In genomic region chr9:44919606-44920005, GRCm38 (mm10) we compare ENCODE assay signal across 8 mouse cellular contexts. TPM values are rescaled to one million over a fixed set of nuclear protein-coding genes. Genes with fewer than 3 reads are reported as not detected.
A peak's percentile ranks its signal among the peaks of the same experiment; 100 is the strongest.
DNase-seq lines count a peak whose midpoint lies in the region; ATAC-seq and TF ChIP-seq lines count a peak whose summit lies in the region.
"Had no signal": no experiment of that assay in that cellular context is flagged by ENCODE, and none has a peak within 500 bp of the region (broad histone marks: within the 10 kb centered on the region; RNA-seq: fewer than 3 reads in every experiment).

No protein-coding gene starts in this region.

- no peaks in the 10 kb centered on the region for H3K9me3 ChIP-seq in lung, postnatal 0 days (ENCODE audit: low read length)
- H3K9me3 ChIP-seq in embryonic facial prominence, embryonic 15.5 days (replicated peaks): no peaks in the 10 kb centered on the region
- no peaks in the 10 kb centered on the region for H3K9me3 ChIP-seq in limb, embryonic 12.5 days
- no peaks in the 10 kb centered on the region for H3K9me3 ChIP-seq in stomach, embryonic 14.5 days (ENCODE audit: control insufficient read depth, low read depth, low read length)

- H3K9ac ChIP-seq in lung, postnatal 0 days (replicated peaks; ENCODE audit: low read depth): peak overlapping the region; percentile 92
- peak overlapping the region; percentile 91; the same call in 1 of the 2 replicates for H3K9ac ChIP-seq in embryonic facial prominence, embryonic 15.5 days
- peak overlapping the region; percentile 95 for H3K9ac ChIP-seq in limb, embryonic 12.5 days (replicated peaks)
- H3K9ac ChIP-seq in stomach, embryonic 14.5 days (replicated peaks; ENCODE audit: low read depth, low read length): peak overlapping the region; percentile 92

- DNase-seq in lung, postnatal 0 days (ENCODE audit: low spot score): no peak
- no peak for DNase-seq in lung, postnatal 4 days
- DNase-seq in left cerebral cortex, postnatal 25 days (ENCODE audit: low spot score in 2 of 2): no peak
- no peak for DNase-seq in spleen, adult 12 weeks (ENCODE audit: low spot score)
- DNase-seq: cerebellum, adult 18-20 months had no signal

- 30% methylated on average over 2 of the region's 2 CpGs for WGBS in lung, postnatal 0 days
- WGBS in embryonic facial prominence, embryonic 15.5 days: 34% methylated on average over 2 of the region's 2 CpGs
- WGBS in limb, embryonic 12.5 days: 36% methylated on average over 2 of the region's 2 CpGs
- WGBS in stomach, embryonic 14.5 days: 38% methylated on average over 2 of the region's 2 CpGs

- ATAC-seq in lung, postnatal 0 days: no peak
- no peak for ATAC-seq in embryonic facial prominence, embryonic 15.5 days (ENCODE audit: insufficient number of reproducible peaks, low FRiP score, low TSS enrichment, low read depth)
- no peak for ATAC-seq in limb, embryonic 12.5 days (ENCODE audit: insufficient number of reproducible peaks, insufficient read depth, low FRiP score, low TSS enrichment, low read depth)
- ATAC-seq in stomach, embryonic 14.5 days (ENCODE audit: insufficient number of reproducible peaks, insufficient read depth, low FRiP score, low read depth): no peak

- intact Hi-C loops in left cerebral cortex, postnatal 25 days (cut with DNase I): loop anchor here (2.0 to 5.0 kb wide), 2 partner anchors 39 to 82 kb away; partner anchors contain the start of gene Kmt2a

- no peak for TF ChIP-seq CTCF in lung, postnatal 0 days (IDR thresholded peaks at IDR 0.05)

- H3K4me1 ChIP-seq in lung, postnatal 0 days (ENCODE audit: insufficient read depth, low read depth, low read length): no peaks in the 10 kb centered on the region; the same call in 1 of the 2 replicates
- peaks cover 15% of the 10 kb centered on the region for H3K4me1 ChIP-seq in embryonic facial prominence, embryonic 15.5 days
- H3K4me1 ChIP-seq in limb, embryonic 12.5 days (replicated peaks): peaks cover 22% of the 10 kb centered on the region
- H3K4me1 ChIP-seq in stomach, embryonic 14.5 days (ENCODE audit: control insufficient read depth, insufficient read depth, low read length): peaks cover 12% of the 10 kb centered on the region; the same call in 1 of the 2 replicates

- no peaks in the 10 kb centered on the region for H3K27me3 ChIP-seq in lung, postnatal 0 days (replicated peaks; ENCODE audit: insufficient read depth, low read length)
- H3K27me3 ChIP-seq in embryonic facial prominence, embryonic 15.5 days: no peaks in the 10 kb centered on the region
- H3K27me3 ChIP-seq in limb, embryonic 12.5 days: no peaks in the 10 kb centered on the region
- H3K27me3 ChIP-seq in stomach, embryonic 14.5 days (ENCODE audit: control insufficient read depth, insufficient read depth, low read length): no peaks in the 10 kb centered on the region

- H3K4me3 ChIP-seq in lung, postnatal 0 days (ENCODE audit: low read depth, low read length): peak overlapping the region; percentile 92
- H3K4me3 ChIP-seq in embryonic facial prominence, embryonic 15.5 days (replicated peaks): peak overlapping the region; percentile 95
- H3K4me3 ChIP-seq in limb, embryonic 12.5 days (replicated peaks): peak overlapping the region; percentile 98
- H3K4me3 ChIP-seq in stomach, embryonic 14.5 days (ENCODE audit: low read depth, low read length): peak overlapping the region; percentile 93

- peak overlapping the region; percentile 88; the same call in 1 of the 2 replicates for H3K27ac ChIP-seq in lung, postnatal 0 days (ENCODE audit: low read length)
- H3K27ac ChIP-seq in embryonic facial prominence, embryonic 15.5 days (replicated peaks): no peak overlapping the region
- H3K27ac ChIP-seq in limb, embryonic 12.5 days: no peak overlapping the region
- H3K27ac ChIP-seq in stomach, embryonic 14.5 days (ENCODE audit: low read length): no peak overlapping the region

- no peak for TF ChIP-seq EP300 in lung, postnatal 0 days (IDR thresholded peaks at IDR 0.05)

- H3K36me3 ChIP-seq in lung, postnatal 0 days (ENCODE audit: insufficient read depth, low read length): no peaks in the 10 kb centered on the region
- H3K36me3 ChIP-seq in embryonic facial prominence, embryonic 15.5 days: 0 out of 2 replicates have a peak, but pooled peaks cover 5% of the 10 kb centered on the region
- peaks cover under 1% of the 10 kb centered on the region; the same call in 1 of the 2 replicates for H3K36me3 ChIP-seq in limb, embryonic 12.5 days
- no peaks in the 10 kb centered on the region for H3K36me3 ChIP-seq in stomach, embryonic 14.5 days (ENCODE audit: control insufficient read depth, insufficient read depth, low read length)

- peak overlapping the region; percentile 62 for H3K4me2 ChIP-seq in lung, postnatal 0 days (replicated peaks; ENCODE audit: low read depth, low read length)
- peak overlapping the region; percentile 68 for H3K4me2 ChIP-seq in embryonic facial prominence, embryonic 15.5 days (replicated peaks)
- peak overlapping the region; percentile 83 for H3K4me2 ChIP-seq in limb, embryonic 12.5 days
- peak overlapping the region; percentile 69 for H3K4me2 ChIP-seq in stomach, embryonic 14.5 days (replicated peaks; ENCODE audit: low read depth, low read length)

RNA-seq across cellular contexts. Expression of gene Atp5l, which starts 0.9 kb away (rescaled TPM):
- 663 and 736 TPM in 2 replicates for polyA plus RNA-seq in lung, postnatal 0 days (2015; fragmentation: Nextera tagmentation; extraction: Ambion mirVana)
- 655 and 705 TPM in 2 replicates for polyA plus RNA-seq in embryonic facial prominence, embryonic 15.5 days (2015; fragmentation: Nextera tagmentation; extraction: Ambion mirVana)
- 556 and 596 TPM in 2 replicates for polyA plus RNA-seq in limb, embryonic 12.5 days (2016; fragmentation: Nextera tagmentation; extraction: Ambion mirVana)
- 667 and 745 TPM in 2 replicates for polyA plus RNA-seq in stomach, embryonic 14.5 days (2014; fragmentation: Nextera tagmentation; extraction: Ambion mirVana)
- 100 to 1,000 TPM; 339 to 353 TPM for total RNA-seq in left cerebral cortex, postnatal 25 days (2021)

RNA-seq across cellular contexts. Expression of gene Kmt2a, which starts 38.5 kb away (rescaled TPM):
- polyA plus RNA-seq in lung, postnatal 0 days (2015; fragmentation: Nextera tagmentation; extraction: Ambion mirVana): 6.9 and 8.1 TPM in 2 replicates
- 15.6 and 17.7 TPM in 2 replicates for polyA plus RNA-seq in embryonic facial prominence, embryonic 15.5 days (2015; fragmentation: Nextera tagmentation; extraction: Ambion mirVana)
- polyA plus RNA-seq in limb, embryonic 12.5 days (2016; fragmentation: Nextera tagmentation; extraction: Ambion mirVana): 18.2 and 19.9 TPM in 2 replicates
- polyA plus RNA-seq in stomach, embryonic 14.5 days (2014; fragmentation: Nextera tagmentation; extraction: Ambion mirVana): 12.7 and 15.9 TPM in 2 replicates
- 10 to 100 TPM; 54.6 to 58.6 TPM for total RNA-seq in left cerebral cortex, postnatal 25 days (2021)

RNA-seq across cellular contexts. Expression of gene Ube4a, which starts 45.8 kb away (rescaled TPM):
- polyA plus RNA-seq in lung, postnatal 0 days (2015; fragmentation: Nextera tagmentation; extraction: Ambion mirVana): 12.9 and 13.2 TPM in 2 replicates
- 23.6 and 25.7 TPM in 2 replicates for polyA plus RNA-seq in embryonic facial prominence, embryonic 15.5 days (2015; fragmentation: Nextera tagmentation; extraction: Ambion mirVana)
- 26.4 and 27.8 TPM in 2 replicates for polyA plus RNA-seq in limb, embryonic 12.5 days (2016; fragmentation: Nextera tagmentation; extraction: Ambion mirVana)
- 32.7 and 39.6 TPM in 2 replicates for polyA plus RNA-seq in stomach, embryonic 14.5 days (2014; fragmentation: Nextera tagmentation; extraction: Ambion mirVana)
- 10 to 100 TPM; 73.0 to 75.4 TPM for total RNA-seq in left cerebral cortex, postnatal 25 days (2021)
